16 mouse cellular contexts compared by ENCODE assay signal in genomic region chr3:110626326-110626725, GRCm38 (mm10).
DNase-seq lines count a peak whose midpoint lies in the region; ATAC-seq and TF ChIP-seq lines count a peak whose summit lies in the region.
"Had no signal": no experiment of that assay in that cellular context is flagged by ENCODE, and none has a peak within 500 bp of the region (broad histone marks: within the 10 kb centered on the region; RNA-seq: fewer than 3 reads in every experiment).

No protein-coding gene starts in this region.

- no peaks in the 10 kb centered on the region for H3K4me1 ChIP-seq in hindbrain, embryonic 14.5 days (replicated peaks; ENCODE audit: control insufficient read depth, insufficient read depth, low read length)
- H3K4me1 ChIP-seq in hindbrain, embryonic 11.5 days (replicated peaks; ENCODE audit: control insufficient read depth, insufficient read depth, low read length), result no peaks in the 10 kb centered on the region
- H3K4me1 ChIP-seq: forebrain, embryonic 15.5 days; liver, embryonic 13.5 days had no signal

- no peak overlapping the region for H3K27ac ChIP-seq in hindbrain, embryonic 14.5 days
- H3K27ac ChIP-seq in hindbrain, embryonic 11.5 days (ENCODE audit: low read depth, low read length), result no peak overlapping the region
- H3K27ac ChIP-seq: forebrain, embryonic 15.5 days; liver, embryonic 13.5 days had no signal

- no peak for DNase-seq in hindbrain, embryonic 14.5 days (ENCODE audit: low spot score)
- DNase-seq in hindbrain, embryonic 11.5 days (ENCODE audit: low spot score), result no peak
- peak; percentile 15 to 27 for DNase-seq in kidney, postnatal 4 days
- no peak for DNase-seq in kidney, adult 18-20 months
- DNase-seq in adrenal gland, postnatal 10 days, result peak; percentile 43
- DNase-seq in brain, embryonic 14.5 days (ENCODE audit: low read depth), result peak; percentile 46
- DNase-seq in c-Kit-positive CD71-positive TER-119-positive erythroid progenitor cells, embryonic 14.5 days (ENCODE audit: low spot score), result no peak
- DNase-seq: cerebellum, adult 9-11 months; liver, embryonic 13.5 days; midbrain, embryonic 14.5 days; thymus, adult 2 months had no signal

- TF ChIP-seq POLR2A in brain, embryonic 14.5 days (IDR thresholded peaks at IDR 0.05; ENCODE audit: borderline replicate concordance, extremely low read depth, insufficient read depth, insufficient read length, poor library complexity, severe bottlenecking), result no peak

- H3K4me2 ChIP-seq in hindbrain, embryonic 14.5 days (replicated peaks), result no peak overlapping the region
- no peak overlapping the region for H3K4me2 ChIP-seq in hindbrain, embryonic 11.5 days (replicated peaks; ENCODE audit: low read depth, low read length)
- H3K4me2 ChIP-seq: forebrain, embryonic 15.5 days; heart, embryonic 11.5 days; liver, embryonic 13.5 days had no signal

- H3K9me3 ChIP-seq in hindbrain, embryonic 14.5 days (ENCODE audit: control insufficient read depth, low read length), result no peaks in the 10 kb centered on the region
- no peaks in the 10 kb centered on the region for H3K9me3 ChIP-seq in hindbrain, embryonic 11.5 days (ENCODE audit: control insufficient read depth, low read length)
- H3K9me3 ChIP-seq: forebrain, embryonic 15.5 days; liver, embryonic 13.5 days had no signal

- H3K9ac ChIP-seq in hindbrain, embryonic 14.5 days, result no peak overlapping the region
- no peak overlapping the region for H3K9ac ChIP-seq in hindbrain, embryonic 11.5 days (ENCODE audit: low read depth, low read length)
- H3K9ac ChIP-seq: forebrain, embryonic 15.5 days; liver, embryonic 13.5 days had no signal

- no peaks in the 10 kb centered on the region for H3K36me3 ChIP-seq in hindbrain, embryonic 14.5 days (replicated peaks; ENCODE audit: control insufficient read depth, insufficient read depth)
- H3K36me3 ChIP-seq in hindbrain, embryonic 11.5 days (ENCODE audit: control insufficient read depth, insufficient read depth, low read length), result no peaks in the 10 kb centered on the region
- H3K36me3 ChIP-seq: forebrain, embryonic 15.5 days; liver, embryonic 13.5 days had no signal

- no peak overlapping the region for H3K4me3 ChIP-seq in hindbrain, embryonic 14.5 days (replicated peaks; ENCODE audit: low read length)
- no peak overlapping the region for H3K4me3 ChIP-seq in hindbrain, embryonic 11.5 days (ENCODE audit: low read depth, low read length)
- H3K4me3 ChIP-seq: erythroblast, embryonic 14.5 days; forebrain, embryonic 15.5 days; liver, embryonic 13.5 days had no signal

- no peaks in the 10 kb centered on the region for H3K27me3 ChIP-seq in hindbrain, embryonic 14.5 days (ENCODE audit: control insufficient read depth, insufficient read depth, low read length)
- no peaks in the 10 kb centered on the region for H3K27me3 ChIP-seq in hindbrain, embryonic 11.5 days (ENCODE audit: control insufficient read depth, insufficient read depth, low read length)
- H3K27me3 ChIP-seq: forebrain, embryonic 15.5 days; liver, embryonic 13.5 days; Patski had no signal

- ATAC-seq in hindbrain, embryonic 14.5 days (ENCODE audit: low FRiP score), result 0 out of 2 replicates have a peak, but pooled peaks have one; percentile 48
- ATAC-seq in hindbrain, embryonic 11.5 days (ENCODE audit: low FRiP score), result no peak
- ATAC-seq: activated CD4-positive, CD25-positive, alpha-beta regulatory T cell, adult 4 months; forebrain, embryonic 15.5 days; Patski had no signal

- no peak for TF ChIP-seq CTCF in brain, embryonic 14.5 days (IDR thresholded peaks at IDR 0.05; ENCODE audit: borderline replicate concordance, extremely low read depth, insufficient read depth, insufficient read length)

- 75% methylated on average over 3 of the region's 3 CpGs for WGBS in hindbrain, embryonic 14.5 days
- WGBS in hindbrain, embryonic 11.5 days, result 79% methylated on average over 3 of the region's 3 CpGs

Comparison
In these comparisons a context has a peak if more than half of its experiments do, and no peak if none do; other contexts are left out.
1. DNase-seq: peak in kidney, postnatal 4 days (2 of 2), adrenal gland, postnatal 10 days (single experiment) and brain, embryonic 14.5 days (single experiment); none in hindbrain, embryonic 14.5 days (single experiment), hindbrain, embryonic 11.5 days (single experiment), kidney, adult 18-20 months (single experiment) and c-Kit-positive CD71-positive TER-119-positive erythroid progenitor cells, embryonic 14.5 days (single experiment).